Mouse (Mus musculus) hindbrain, embryonic 11.5 days (tissue): ENCODE results near the gene Hes2. TPM values are rescaled to one million over a fixed set of nuclear protein-coding genes. Genes with fewer than 3 reads are reported as not detected.

Source experiments
- ATAC-seq: fragments of 200-750 bp; cut with Nextera tagmentation; 2 replicates; pipeline ENCODE4 v1.8.0; 2017; ENCODE audit warnings: mild to moderate bottlenecking, moderate TSS enrichment, moderate library complexity; ENCODE audit not compliant: low FRiP score
- DNase-seq: peaks from one replicate; pipeline ENCODE4 v3.0.0-alpha.2; 2015; ENCODE audit warnings: low spot score
- H3K27ac ChIP-seq: fragments of 300-500 bp; sonication (generic); 2 replicates; pipeline ENCODE4 v1.5.1; 2014; ENCODE audit warnings: mild to moderate bottlenecking, low read depth, low read length
- H3K27me3 ChIP-seq: fragments of 300-500 bp; sonication (generic); 2 replicates; pipeline ENCODE4 v1.6.1; 2014; ENCODE audit warnings: mild to moderate bottlenecking, low read length, moderate library complexity, mixed read lengths; ENCODE audit not compliant: control insufficient read depth, insufficient read depth
- H3K36me3 ChIP-seq: fragments of 300-500 bp; sonication (generic); 2 replicates; pipeline ENCODE4 v1.6.1; 2014; ENCODE audit warnings: mild to moderate bottlenecking, low read length, moderate library complexity, mixed read lengths; ENCODE audit not compliant: control insufficient read depth, insufficient read depth
- H3K4me1 ChIP-seq: fragments of 300-500 bp; sonication (generic); replicated peaks from 2 replicates; pipeline ENCODE4 v1.6.1; 2014; ENCODE audit warnings: low read length, mixed read lengths; ENCODE audit not compliant: control insufficient read depth, insufficient read depth
- H3K4me2 ChIP-seq: fragments of 300-500 bp; sonication (generic); replicated peaks from 2 replicates; pipeline ENCODE4 v1.6.1; 2014; ENCODE audit warnings: mild to moderate bottlenecking, low read depth, low read length
- H3K4me3 ChIP-seq: fragments of 300-500 bp; sonication (generic); 2 replicates; pipeline ENCODE4 v1.5.1; 2014; ENCODE audit warnings: low read depth, low read length
- H3K9ac ChIP-seq: fragments of 300-500 bp; sonication (generic); 2 replicates; pipeline ENCODE4 v1.6.1; 2014; ENCODE audit warnings: low read depth, low read length
- H3K9me3 ChIP-seq: fragments of 300-500 bp; sonication (generic); 2 replicates; pipeline ENCODE4 v1.6.1; 2016; ENCODE audit warnings: low read length; ENCODE audit not compliant: control insufficient read depth
- WGBS: fragments of 180-500 bp; shearing (Covaris S2); extraction: QIAGEN DNeasy Blood & Tissue Kit; methylation state at CpG from one replicate; pipeline ENCODE4 v1.1.7; 2014; 5-methylcytosine and 5-hydroxymethylcytosine counted together
- polyA plus RNA-seq: library from polyadenylated mRNA; unstranded; fragments of >200 nt; fragmentation: Nextera tagmentation; extraction: Ambion mirVana; gene quantifications from 2 replicates; pipeline ENCODE4 v1.2.1, GENCODE M21; 2014

Hes2 gene
- polyA plus RNA-seq, 1 experiment from 2014 or later, result 2.7 TPM

DNA sequence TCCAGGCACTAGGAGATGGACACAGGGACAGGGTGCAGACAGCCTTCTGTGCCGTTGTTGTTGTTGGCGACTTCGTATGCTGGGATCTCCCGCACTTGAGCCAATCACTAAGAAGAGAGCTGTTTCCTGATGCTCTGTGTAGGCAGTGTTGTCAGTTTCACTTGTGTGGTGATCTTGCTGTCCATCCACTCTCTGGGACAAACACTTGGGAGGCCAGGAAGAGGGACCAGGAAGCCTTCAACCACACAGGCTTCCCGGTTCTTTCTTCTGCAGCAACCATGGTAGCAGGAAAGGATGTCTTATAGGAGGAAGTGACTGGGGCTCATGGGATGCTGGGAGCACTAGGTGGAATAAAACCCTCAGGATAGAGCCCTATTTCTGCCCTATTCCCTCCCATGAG is 32.0 kb downstream of the Hes2 start:
- Histone ChIP-seq H3K4me1 (peaks cover 12% of the 10 kb centered on the region), H3K4me2 (no peak overlapping the region), H3K4me3 (no peak overlapping the region), H3K27me3 (no peaks in the 10 kb centered on the region), H3K27ac (no peak overlapping the region), H3K9me3 (no peaks in the 10 kb centered on the region), H3K36me3 (no peaks in the 10 kb centered on the region), H3K9ac (no peak overlapping the region)
- ATAC-seq, result no peak
- DNase-seq, result no peak
- 86% methylated on average over 5 of the region's 5 CpGs for WGBS

- Histone ChIP-seq H3K9ac (no peak overlapping the region), H3K4me2 (no peak overlapping the region), H3K9me3 (no peaks in the 10 kb centered on the region), H3K4me1 (no peaks in the 10 kb centered on the region; the same call in 1 of the 2 replicates), H3K27ac (peak overlapping the region; percentile 42; the same call in 1 of the 2 replicates), H3K27me3 (no peaks in the 10 kb centered on the region), H3K4me3 (no peak overlapping the region), H3K36me3 (no peaks in the 10 kb centered on the region)
- ATAC-seq (no peak), DNase-seq (no peak)
- WGBS, result 47% methylated on average over 4 of the region's 4 CpGs
Measured at GRCm38 (mm10) chr4:152192569-152192968, 33.9 kb downstream of the Hes2 start.

GRCm38 (mm10) chr4:152194476-152195175 is 36.0 kb downstream of the Hes2 start:
- Histone ChIP-seq H3K4me2 (no peak overlapping the region), H3K27me3 (no peaks in the 10 kb centered on the region), H3K9ac (no peak overlapping the region), H3K36me3 (no peaks in the 10 kb centered on the region), H3K4me1 (no peaks in the 10 kb centered on the region; the same call in 1 of the 2 replicates), H3K9me3 (no peaks in the 10 kb centered on the region), H3K27ac (no peak overlapping the region), H3K4me3 (no peak overlapping the region)
- no peak for ATAC-seq
- WGBS, result 91% methylated on average over 3 of the region's 3 CpGs
- no peak for DNase-seq

DNA sequence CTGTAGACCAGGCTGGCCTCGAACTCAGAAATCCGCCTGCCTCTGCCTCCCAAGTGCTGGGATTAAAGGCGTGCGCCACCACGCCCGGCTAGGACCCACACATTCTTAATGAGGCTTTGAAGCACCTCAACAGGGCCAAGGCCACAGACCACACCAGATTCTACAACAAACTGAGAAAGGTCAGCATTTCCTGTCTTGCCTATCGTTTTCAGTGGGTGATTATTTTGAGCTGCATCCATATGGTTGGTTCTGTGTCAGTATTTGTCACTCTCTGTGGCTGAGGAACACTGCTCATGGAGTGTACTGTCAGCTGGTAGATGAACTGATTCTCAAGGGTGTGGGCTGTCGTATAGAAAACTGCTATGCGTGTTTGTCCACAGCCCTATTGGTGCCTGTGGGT is 37.6 kb downstream of the Hes2 start:
- no peak overlapping the region for H3K27ac ChIP-seq
- DNase-seq (no peak), ATAC-seq (no peak)
- no peaks in the 10 kb centered on the region for H3K36me3 ChIP-seq
- 87% methylated on average over 7 of the region's 9 CpGs for WGBS
- H3K4me2 ChIP-seq, result no peak overlapping the region
- H3K4me1 ChIP-seq, result no peaks in the 10 kb centered on the region; the same call in 1 of the 2 replicates
- no peak overlapping the region for H3K4me3 ChIP-seq
- no peaks in the 10 kb centered on the region for H3K9me3 ChIP-seq
- H3K9ac ChIP-seq, result no peak overlapping the region
- H3K27me3 ChIP-seq, result no peaks in the 10 kb centered on the region

GRCm38 (mm10) chr4:152197545-152197944 is 38.9 kb downstream of the Hes2 start:
- H3K4me2 ChIP-seq, result no peak overlapping the region
- no peaks in the 10 kb centered on the region for H3K27me3 ChIP-seq
- H3K4me1 ChIP-seq, result no peaks in the 10 kb centered on the region; the same call in 1 of the 2 replicates
- no peaks in the 10 kb centered on the region for H3K36me3 ChIP-seq
- no peak overlapping the region for H3K4me3 ChIP-seq
- ATAC-seq (no peak), DNase-seq (no peak)
- H3K9me3 ChIP-seq, result no peaks in the 10 kb centered on the region
- H3K27ac ChIP-seq, result no peak overlapping the region
- H3K9ac ChIP-seq, result no peak overlapping the region
- 86% methylated on average over 5 of the region's 5 CpGs for WGBS

- no peak overlapping the region for H3K9ac ChIP-seq
- H3K4me1 ChIP-seq, result no peaks in the 10 kb centered on the region
- no peaks in the 10 kb centered on the region for H3K36me3 ChIP-seq
- ATAC-seq (no peak), DNase-seq (no peak)
- no peak overlapping the region for H3K27ac ChIP-seq
- 79% methylated on average over 1 of the region's 1 CpGs for WGBS
- no peak overlapping the region for H3K4me3 ChIP-seq
- H3K4me2 ChIP-seq, result no peak overlapping the region
- no peaks in the 10 kb centered on the region for H3K27me3 ChIP-seq
- H3K9me3 ChIP-seq, result no peaks in the 10 kb centered on the region
Measured at GRCm38 (mm10) chr4:152199617-152200016, 41.0 kb downstream of the Hes2 start.

- no peak overlapping the region for H3K9ac ChIP-seq
- no peaks in the 10 kb centered on the region for H3K36me3 ChIP-seq
- H3K4me2 ChIP-seq, result no peak overlapping the region
- no peak for ATAC-seq
- DNase-seq, result no peak
- H3K9me3 ChIP-seq, result no peaks in the 10 kb centered on the region
- H3K4me3 ChIP-seq, result no peak overlapping the region
- WGBS, result 79% methylated on average over 6 of the region's 6 CpGs
- no peak overlapping the region for H3K27ac ChIP-seq
- H3K4me1 ChIP-seq, result no peaks in the 10 kb centered on the region
- no peaks in the 10 kb centered on the region for H3K27me3 ChIP-seq
Measured at GRCm38 (mm10) chr4:152201492-152201891, 42.8 kb downstream of the Hes2 start.

- Histone ChIP-seq H3K4me1 (no peaks in the 10 kb centered on the region), H3K4me3 (no peak overlapping the region), H3K9me3 (no peaks in the 10 kb centered on the region), H3K27ac (no peak overlapping the region), H3K36me3 (no peaks in the 10 kb centered on the region), H3K9ac (no peak overlapping the region), H3K27me3 (no peaks in the 10 kb centered on the region), H3K4me2 (no peak overlapping the region)
- WGBS, result 82% methylated on average over 1 of the region's 1 CpGs
- no peak for ATAC-seq
- no peak for DNase-seq
Measured at GRCm38 (mm10) chr4:152202418-152202817, 43.8 kb downstream of the Hes2 start.

DNA sequence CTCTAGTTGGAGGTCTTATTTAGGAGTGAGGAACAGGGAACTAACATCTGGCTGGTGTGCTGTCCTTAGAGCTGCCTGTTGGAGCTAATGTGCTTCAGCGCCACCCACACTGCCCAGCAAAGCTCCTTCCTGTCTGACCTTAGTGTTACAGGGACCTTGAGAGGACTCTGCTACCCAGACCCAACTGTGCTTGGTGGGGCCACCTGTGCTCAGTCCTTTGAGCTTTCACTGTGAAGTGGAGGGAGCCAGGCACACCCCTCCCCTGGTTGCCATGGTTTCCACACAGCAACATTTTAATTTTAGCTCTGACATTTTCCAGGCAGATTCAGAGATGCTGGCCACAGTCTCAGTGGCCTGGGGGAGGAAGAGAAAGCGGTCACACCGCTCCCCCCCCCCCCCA is 44.2 kb downstream of the Hes2 start:
- Histone ChIP-seq H3K4me3 (no peak overlapping the region), H3K27me3 (no peaks in the 10 kb centered on the region), H3K9me3 (no peaks in the 10 kb centered on the region), H3K9ac (no peak overlapping the region), H3K27ac (no peak overlapping the region), H3K36me3 (no peaks in the 10 kb centered on the region), H3K4me1 (no peaks in the 10 kb centered on the region), H3K4me2 (no peak overlapping the region)
- DNase-seq (no peak), ATAC-seq (no peak)
- 83% methylated on average over 3 of the region's 3 CpGs for WGBS
